Mouse (Mus musculus) testis, adult 2 months (tissue): ENCODE results near the gene Abcb7.

Experiments
- CTCF ChIP-seq: fragments of 200-500 bp; IDR thresholded peaks from 2 replicates; pipeline ENCODE4 v1.5.1; 2012; ENCODE audit warnings: low read depth, mild to moderate bottlenecking, inconsistent platforms, low read length, moderate library complexity; ENCODE audit not compliant: control insufficient read depth, insufficient read depth, insufficient replicate concordance
- POLR2A ChIP-seq: fragments of 200-500 bp; IDR thresholded peaks from 2 replicates; pipeline ENCODE4 v1.6.1; 2012; ENCODE audit warnings: low read depth, mild to moderate bottlenecking, inconsistent platforms, low read length, moderate library complexity; ENCODE audit not compliant: control insufficient read depth

DNA sequence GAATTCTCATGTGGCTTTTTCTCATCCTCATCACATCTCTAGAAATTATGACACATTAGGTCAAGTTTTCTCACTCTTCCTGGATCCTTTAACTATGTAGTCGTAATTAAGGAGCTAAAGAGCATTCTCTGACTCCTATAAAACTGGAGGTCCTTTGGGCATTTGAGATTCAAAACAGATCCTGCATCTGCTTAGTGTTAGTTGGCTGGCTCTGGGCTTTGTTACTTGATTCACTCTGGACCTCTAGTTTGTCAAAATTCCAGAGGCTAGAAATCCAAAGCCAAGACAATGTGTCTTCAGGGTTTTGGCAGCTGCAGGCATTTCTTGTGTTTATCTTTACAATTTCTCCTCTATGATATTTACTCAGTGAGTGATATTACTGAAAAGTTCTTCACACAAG is 157.1 kb downstream of the Abcb7 start:
- TF ChIP-seq CTCF: no peak
- TF ChIP-seq POLR2A: no peak
